Mouse (Mus musculus) liver, embryonic 12.5 days (tissue): Measurements from ENCODE around the gene Hoxb1. TPM values are rescaled to one million over a fixed set of nuclear protein-coding genes. Genes with fewer than 3 reads are reported as not detected.

Experiments used
- ATAC-seq: fragments of 200-750 bp; cut with Nextera tagmentation; 2 replicates; pipeline ENCODE4 v1.8.0; 2017; ENCODE audit warnings: moderate number of reproducible peaks, mild to moderate bottlenecking, moderate library complexity
- H3K27ac ChIP-seq: fragments of 300-500 bp; sonication (generic); 2 replicates; pipeline ENCODE4 v1.5.1; 2016; ENCODE audit warnings: mild to moderate bottlenecking
- H3K27me3 ChIP-seq: fragments of 300-500 bp; sonication (generic); replicated peaks from 2 replicates; pipeline ENCODE4 v1.6.1; 2016; ENCODE audit warnings: mild to moderate bottlenecking, moderate library complexity
- H3K36me3 ChIP-seq: fragments of 300-500 bp; sonication (generic); 2 replicates; pipeline ENCODE4 v1.6.1; 2016; ENCODE audit warnings: mild to moderate bottlenecking, moderate library complexity
- H3K4me1 ChIP-seq: fragments of 300-500 bp; sonication (generic); 2 replicates; pipeline ENCODE4 v1.6.1; 2016
- H3K4me2 ChIP-seq: fragments of 300-500 bp; sonication (generic); 2 replicates; pipeline ENCODE4 v1.6.1; 2016; ENCODE audit warnings: mild to moderate bottlenecking, moderate library complexity
- H3K4me3 ChIP-seq: fragments of 300-500 bp; sonication (generic); 2 replicates; pipeline ENCODE4 v1.5.1; 2016; ENCODE audit warnings: mild to moderate bottlenecking, moderate library complexity
- H3K9ac ChIP-seq: fragments of 300-500 bp; sonication (generic); 2 replicates; pipeline ENCODE4 v1.6.1; 2016; ENCODE audit warnings: mild to moderate bottlenecking, moderate library complexity
- H3K9me3 ChIP-seq: fragments of 300-500 bp; sonication (generic); replicated peaks from 2 replicates; pipeline ENCODE4 v1.6.1; 2016; ENCODE audit warnings: mild to moderate bottlenecking, moderate library complexity
- WGBS: fragments of 180-500 bp; shearing (Covaris S2); methylation state at CpG from one replicate; pipeline ENCODE4 v1.1.7; 2016; ENCODE audit not compliant: insufficient replicate concordance; 5-methylcytosine and 5-hydroxymethylcytosine counted together
- polyA plus RNA-seq: library from polyadenylated mRNA; unstranded; fragments of >200 nt; fragmentation: Nextera tagmentation; extraction: Ambion mirVana; gene quantifications from 2 replicates; pipeline ENCODE4 v1.2.1, GENCODE M21; 2016

The Hoxb1 gene
- polyA plus RNA-seq, 1 experiment from 2014 or later = 0.14 TPM

DNA sequence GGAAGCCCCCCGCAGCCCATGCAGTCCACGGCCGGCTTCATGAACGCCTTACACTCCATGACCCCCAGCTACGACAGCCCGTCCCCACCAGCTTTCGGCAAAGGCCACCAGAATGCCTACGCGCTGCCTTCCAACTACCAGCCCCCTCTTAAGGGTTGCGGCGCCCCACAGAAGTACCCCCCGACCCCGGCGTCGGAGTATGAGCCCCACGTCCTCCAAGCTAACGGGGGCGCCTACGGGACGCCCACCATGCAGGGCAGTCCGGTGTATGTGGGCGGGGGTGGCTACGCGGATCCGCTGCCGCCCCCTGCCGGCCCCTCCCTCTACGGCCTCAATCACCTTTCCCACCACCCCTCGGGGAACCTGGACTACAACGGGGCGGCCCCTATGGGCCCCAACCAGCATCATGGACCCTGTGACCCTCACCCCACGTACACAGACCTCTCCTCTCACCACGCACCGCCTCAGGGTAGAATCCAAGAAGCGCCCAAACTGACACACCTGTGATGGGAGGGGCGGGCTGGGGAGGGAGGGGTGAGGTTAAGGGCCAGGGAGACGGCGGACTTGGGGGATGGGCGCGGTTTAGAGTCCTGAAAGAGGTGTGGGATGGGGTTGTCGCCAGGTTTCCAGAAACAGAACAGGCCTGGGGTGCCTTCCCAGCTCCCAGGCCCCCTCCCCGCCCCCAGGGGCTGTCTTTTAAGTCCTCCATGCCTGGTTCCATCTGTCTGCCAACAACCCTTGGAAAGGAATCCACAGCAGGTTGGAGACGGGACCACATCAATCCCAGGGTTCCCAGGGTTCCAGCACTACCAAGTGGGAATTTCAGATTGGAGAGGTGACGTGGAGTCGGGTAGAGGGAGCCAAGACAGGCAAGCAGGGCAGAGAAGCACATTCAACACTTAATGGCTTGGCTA is 19.4 kb upstream of the Hoxb1 start:
- H3K4me3 ChIP-seq = peak overlapping the region; percentile 35
- H3K27ac ChIP-seq = peak overlapping the region; percentile 36; the same call in 1 of the 2 replicates
- no peak overlapping the region for H3K9ac ChIP-seq
- H3K4me1 ChIP-seq = peaks cover 27% of the 10 kb centered on the region
- no peaks in the 10 kb centered on the region for H3K9me3 ChIP-seq
- 12% methylated on average over 45 of the region's 45 CpGs for WGBS
- H3K36me3 ChIP-seq = no peaks in the 10 kb centered on the region
- H3K4me2 ChIP-seq = peak overlapping the region; percentile 43
- no peak for ATAC-seq
- H3K27me3 ChIP-seq = peaks cover 97% of the 10 kb centered on the region

- whole genome bisulfite sequencing = 44% methylated on average over 5 of the region's 5 CpGs
- no peaks in the 10 kb centered on the region for H3K36me3 ChIP-seq
- H3K4me2 ChIP-seq = no peak overlapping the region
- peaks cover 23% of the 10 kb centered on the region for H3K4me1 ChIP-seq
- H3K27me3 ChIP-seq = peaks cover 97% of the 10 kb centered on the region
- no peak overlapping the region for H3K4me3 ChIP-seq
- no peaks in the 10 kb centered on the region for H3K9me3 ChIP-seq
- no peak for ATAC-seq
- H3K27ac ChIP-seq = no peak overlapping the region
- no peak overlapping the region for H3K9ac ChIP-seq
Measured at GRCm38 (mm10) chr11:96346916-96347520, 18.5 kb upstream of the Hoxb1 start.

GRCm38 (mm10) chr11:96347717-96348116 is 17.8 kb upstream of the Hoxb1 start:
- WGBS = 24% methylated on average over 4 of the region's 4 CpGs
- Histone ChIP-seq H3K4me2 (no peak overlapping the region), H3K36me3 (no peaks in the 10 kb centered on the region), H3K9me3 (no peaks in the 10 kb centered on the region), H3K9ac (no peak overlapping the region), H3K27ac (peak overlapping the region; percentile 45; the same call in 1 of the 2 replicates), H3K4me1 (peaks cover 23% of the 10 kb centered on the region), H3K4me3 (no peak overlapping the region), H3K27me3 (peaks cover 97% of the 10 kb centered on the region)
- no peak for ATAC-seq

DNA sequence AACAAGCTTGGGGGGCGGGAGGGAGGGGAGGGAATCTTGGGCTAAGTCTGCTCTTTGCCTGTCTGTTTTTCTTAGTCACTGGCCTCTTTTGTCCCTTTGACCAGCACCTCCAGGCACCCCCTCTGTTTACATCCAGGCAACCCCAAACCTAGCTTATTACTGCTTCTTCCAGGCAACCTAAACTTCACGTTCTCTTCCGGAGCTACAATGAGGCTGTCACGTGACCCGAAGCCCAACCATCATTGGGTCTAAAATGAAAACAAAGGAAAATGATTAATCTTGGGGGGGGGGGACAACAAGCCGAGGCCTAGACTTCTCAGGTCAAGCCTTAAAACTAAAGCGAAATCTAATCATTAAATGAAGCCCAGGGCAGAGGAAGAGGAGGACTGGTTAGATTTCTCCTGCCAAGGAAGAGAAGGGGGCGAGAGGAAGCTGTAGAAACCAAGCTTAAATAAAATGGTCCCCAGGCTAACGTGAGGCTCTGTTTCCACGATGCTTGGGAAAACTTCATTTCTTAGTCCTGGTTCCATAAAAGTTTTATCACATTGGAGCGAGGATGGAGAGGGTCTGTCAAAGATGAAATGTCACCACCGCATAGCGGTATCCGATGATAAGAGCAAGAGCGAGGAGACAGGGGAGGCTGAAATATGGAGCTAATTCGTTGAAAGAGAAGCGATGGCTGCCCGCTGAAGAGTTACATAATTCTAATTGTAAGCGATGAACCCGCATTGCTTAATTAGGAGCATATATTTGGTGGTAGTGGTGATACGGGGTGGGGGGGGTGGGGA is 17.2 kb upstream of the Hoxb1 start:
- Histone ChIP-seq H3K4me2 (0 out of 2 replicates have a peak overlapping the region, but pooled peaks have one; percentile 8), H3K27ac (peak overlapping the region; percentile 45; the same call in 1 of the 2 replicates), H3K4me3 (no peak overlapping the region), H3K9ac (no peak overlapping the region), H3K4me1 (peaks cover 23% of the 10 kb centered on the region), H3K9me3 (no peaks in the 10 kb centered on the region), H3K27me3 (peaks cover 97% of the 10 kb centered on the region), H3K36me3 (no peaks in the 10 kb centered on the region)
- no peak for ATAC-seq
- WGBS = 20% methylated on average over 21 of the region's 21 CpGs

DNA sequence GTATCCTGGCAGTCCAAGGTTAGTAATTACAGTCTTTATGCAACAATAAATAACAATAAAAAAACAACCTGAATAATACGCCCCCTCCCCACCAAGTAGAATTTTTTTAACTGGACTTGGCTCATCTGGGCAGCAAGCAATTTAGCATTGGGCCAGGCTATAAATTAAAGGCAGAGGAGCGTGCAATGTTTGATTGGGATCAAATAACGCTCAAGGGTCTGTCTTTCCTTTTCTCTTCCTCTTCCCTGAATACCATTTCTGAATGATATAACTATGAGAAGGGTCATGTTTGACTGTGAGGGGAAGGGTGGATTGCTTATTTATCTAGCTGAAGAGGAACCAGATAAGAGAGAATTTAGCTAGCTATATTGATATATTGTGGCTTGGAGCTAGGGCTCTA is 16.6 kb upstream of the Hoxb1 start:
- 57% methylated on average over 3 of the region's 3 CpGs for WGBS
- Histone ChIP-seq H3K9ac (no peak overlapping the region), H3K4me1 (peaks cover 23% of the 10 kb centered on the region), H3K9me3 (no peaks in the 10 kb centered on the region), H3K27me3 (peaks cover 96% of the 10 kb centered on the region), H3K4me3 (no peak overlapping the region), H3K27ac (no peak overlapping the region), H3K4me2 (no peak overlapping the region), H3K36me3 (no peaks in the 10 kb centered on the region)
- no peak for ATAC-seq

DNA sequence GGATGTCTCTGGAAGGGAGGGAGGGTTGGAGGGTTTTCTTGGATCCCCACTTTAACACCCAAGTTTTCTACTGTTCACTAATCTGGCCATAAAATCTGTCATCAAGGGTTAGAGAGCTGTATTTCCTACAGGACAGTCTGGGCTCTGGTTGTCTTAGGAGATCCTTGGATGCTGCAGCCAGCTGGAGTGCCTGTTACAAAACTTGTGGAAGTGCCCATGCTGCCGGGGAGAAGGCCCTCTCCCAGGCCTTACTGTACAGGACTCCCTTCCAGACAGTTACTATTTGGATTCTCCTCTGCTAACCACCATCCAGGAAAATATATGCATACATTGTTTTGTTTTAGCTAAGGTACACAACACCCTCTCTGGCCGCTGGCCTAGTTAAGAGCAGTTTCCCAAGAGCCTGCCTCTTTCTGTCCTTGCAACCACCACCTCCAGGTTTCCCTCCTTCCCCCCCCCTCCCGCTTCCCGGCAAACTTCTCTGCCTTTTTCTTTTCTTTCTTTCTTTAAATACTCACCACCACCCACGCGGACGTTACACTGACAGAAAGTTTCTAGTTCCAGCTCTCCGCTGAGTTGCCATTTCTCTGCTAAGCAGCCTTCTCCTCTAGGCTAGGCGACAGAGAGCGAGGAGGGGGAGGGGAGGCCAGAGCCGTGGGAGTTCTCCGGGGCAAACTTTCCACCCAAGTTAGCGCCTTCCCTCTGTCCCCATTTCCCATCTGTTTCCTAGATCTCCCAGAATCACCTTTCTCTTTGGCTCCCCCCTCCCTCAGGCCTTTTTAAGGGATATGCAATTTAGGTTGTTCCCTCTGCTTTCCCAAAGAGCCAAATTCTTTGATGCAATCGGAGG is 15.8 kb upstream of the Hoxb1 start:
- Histone ChIP-seq H3K27ac (0 out of 2 replicates have a peak overlapping the region, but pooled peaks have one; percentile 26), H3K4me1 (peaks cover 23% of the 10 kb centered on the region), H3K9me3 (no peaks in the 10 kb centered on the region), H3K27me3 (peaks cover 96% of the 10 kb centered on the region), H3K36me3 (no peaks in the 10 kb centered on the region), H3K9ac (no peak overlapping the region), H3K4me2 (no peak overlapping the region), H3K4me3 (no peak overlapping the region)
- ATAC-seq = no peak
- 29% methylated on average over 14 of the region's 14 CpGs for WGBS

DNA sequence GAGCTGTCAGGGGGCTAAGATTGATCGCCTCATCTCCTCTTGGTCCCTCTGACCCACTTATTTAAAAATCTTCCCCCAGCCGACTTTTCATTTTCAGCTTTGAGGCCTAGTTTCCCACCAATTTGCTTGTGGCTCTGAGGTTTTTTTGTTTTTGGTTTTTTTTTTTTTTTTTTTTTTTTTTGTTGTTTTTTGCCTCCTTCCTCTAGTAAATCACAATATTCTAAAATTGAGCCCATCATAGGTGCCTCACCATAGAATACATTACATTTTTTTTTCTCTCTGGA is 15.3 kb upstream of the Hoxb1 start, which contains the start of gene Hoxb2:
Gene Hoxb2, plus strand, starts transcription at position 185 of the 284 bp plus-strand sequence.
- peak within 1 kb of the TSS; percentile 54; the same call in 1 of the 2 replicates for H3K27ac ChIP-seq
- H3K36me3 ChIP-seq = no peaks in the 10 kb centered on the region
- 32% methylated on average over 2 of the region's 2 CpGs for WGBS
- H3K4me2 ChIP-seq = 0 out of 2 replicates have a peak within 1 kb of the TSS, but pooled peaks have one; percentile 25
- no peak within 1 kb of the TSS for H3K4me3 ChIP-seq
- ATAC-seq = no peak
- H3K27me3 ChIP-seq = peaks cover 95% of the 10 kb centered on the region
- no peaks in the 10 kb centered on the region for H3K9me3 ChIP-seq
- H3K9ac ChIP-seq = no peak within 1 kb of the TSS
- peaks cover 21% of the 10 kb centered on the region for H3K4me1 ChIP-seq

- Histone ChIP-seq H3K4me2 (no peak overlapping the region), H3K27me3 (peaks cover 93% of the 10 kb centered on the region), H3K4me3 (no peak overlapping the region), H3K4me1 (peaks cover 16% of the 10 kb centered on the region), H3K27ac (peak overlapping the region; percentile 54; the same call in 1 of the 2 replicates), H3K36me3 (no peaks in the 10 kb centered on the region), H3K9me3 (no peaks in the 10 kb centered on the region), H3K9ac (no peak overlapping the region)
- ATAC-seq = no peak
- 58% methylated on average over 2 of the region's 2 CpGs for WGBS
Measured at GRCm38 (mm10) chr11:96350791-96351190, 14.8 kb upstream of the Hoxb1 start.

GRCm38 (mm10) chr11:96351312-96351711 is 14.2 kb upstream of the Hoxb1 start:
- peaks cover 11% of the 10 kb centered on the region for H3K4me1 ChIP-seq
- no peaks in the 10 kb centered on the region for H3K36me3 ChIP-seq
- H3K4me2 ChIP-seq = peak overlapping the region; percentile 25; the same call in 1 of the 2 replicates
- ATAC-seq = no peak
- no peak overlapping the region for H3K9ac ChIP-seq
- H3K4me3 ChIP-seq = no peak overlapping the region
- WGBS = 19% methylated on average over 11 of the region's 11 CpGs
- H3K9me3 ChIP-seq = no peaks in the 10 kb centered on the region
- H3K27me3 ChIP-seq = peaks cover 93% of the 10 kb centered on the region
- H3K27ac ChIP-seq = peak overlapping the region; percentile 81; the same call in 1 of the 2 replicates

DNA sequence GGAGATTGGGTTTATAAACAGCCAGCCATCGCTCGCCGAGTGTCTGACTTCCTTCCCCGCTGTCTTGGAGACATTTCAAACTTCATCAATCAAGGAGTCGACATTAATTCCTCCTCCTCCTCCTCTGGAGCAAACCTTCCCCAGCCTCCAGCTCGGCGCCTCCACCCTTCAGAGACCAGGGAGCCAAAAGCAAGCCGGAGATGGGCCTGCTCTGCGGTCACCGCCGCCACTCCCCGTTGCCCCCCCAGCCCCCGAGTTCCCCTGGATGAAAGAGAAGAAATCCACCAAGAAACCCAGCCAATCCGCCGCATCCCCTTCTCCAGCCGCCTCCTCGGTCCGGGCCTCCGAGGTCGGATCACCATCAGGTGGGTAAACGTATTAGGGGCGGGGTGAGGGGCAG is 13.7 kb upstream of the Hoxb1 start:
- peak overlapping the region; percentile 25; the same call in 1 of the 2 replicates for H3K4me2 ChIP-seq
- H3K27me3 ChIP-seq = peaks cover 92% of the 10 kb centered on the region
- peak overlapping the region; percentile 81 for H3K27ac ChIP-seq
- WGBS = 6% methylated on average over 22 of the region's 22 CpGs
- H3K36me3 ChIP-seq = no peaks in the 10 kb centered on the region
- peak overlapping the region; percentile 63 for H3K9ac ChIP-seq
- ATAC-seq = no peak
- no peaks in the 10 kb centered on the region for H3K9me3 ChIP-seq
- H3K4me1 ChIP-seq = peaks cover 9% of the 10 kb centered on the region; the same call in 1 of the 2 replicates
- peak overlapping the region; percentile 54 for H3K4me3 ChIP-seq
